Mouse (Mus musculus) lung, postnatal 4 days (tissue): ENCODE results near the gene Trim2.
A peak's percentile ranks its signal among the peaks of the same experiment; 100 is the strongest.

Experiments used
- DNase-seq, 2 experiments: peaks; one replicate each; pipeline ENCODE4 v3.0.0; 2021

The Trim2 gene

GRCm38 (mm10) chr3:84319504-84319903 is 12.8 kb upstream of the Trim2 start:
- peak in 1 of 2 experiments; percentile 49 for DNase-seq

- no peak for DNase-seq
These were observed 12.2 kb upstream of the Trim2 start for GRCm38 (mm10) chr3:84318865-84319264.

- peak; percentile 35 to 80 for DNase-seq
These were observed 8.0 kb upstream of the Trim2 start for GRCm38 (mm10) chr3:84314651-84315191.

GRCm38 (mm10) chr3:84313801-84314541 is 7.3 kb upstream of the Trim2 start:
- no peak for DNase-seq

DNA sequence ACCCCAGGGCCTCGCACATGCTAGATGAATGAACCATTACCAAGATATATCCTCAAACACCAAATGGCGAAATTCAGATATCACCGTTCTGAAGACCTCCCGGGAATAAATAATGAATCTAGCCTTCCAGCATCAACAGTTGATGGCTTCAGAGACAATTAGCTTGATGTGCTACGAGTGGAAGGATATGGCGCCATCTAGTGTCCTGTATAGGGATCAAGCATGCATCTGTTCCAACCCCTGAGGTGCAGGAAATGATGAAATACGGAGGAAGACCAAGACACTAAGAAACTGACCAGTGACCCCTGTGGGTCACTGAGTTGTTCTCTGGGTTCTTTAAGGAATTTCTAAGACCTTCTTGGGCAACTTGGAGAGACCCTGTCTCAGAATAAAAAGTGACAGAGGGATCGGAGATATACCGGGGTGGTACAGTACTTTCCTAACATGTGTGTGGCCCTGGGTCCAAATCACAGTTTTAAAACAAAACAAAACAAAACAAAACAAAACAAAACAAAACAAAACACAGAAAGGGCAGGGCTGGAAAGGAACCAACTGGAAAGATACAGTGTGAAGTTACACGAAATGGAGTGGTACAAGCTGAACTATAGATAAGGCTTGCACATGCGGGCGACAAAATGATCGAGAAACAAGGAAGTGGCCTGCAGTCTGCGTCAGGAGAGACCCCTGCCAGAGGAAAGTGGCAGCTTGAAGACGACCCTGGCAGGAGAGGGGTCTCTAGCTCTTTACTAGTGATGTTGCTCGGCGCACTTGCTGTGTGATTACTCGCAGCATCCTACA is 6.5 kb upstream of the Trim2 start:
- peak; percentile 31 to 75 for DNase-seq

GRCm38 (mm10) chr3:84312326-84312725 is 5.6 kb upstream of the Trim2 start:
- no peak for DNase-seq

DNA sequence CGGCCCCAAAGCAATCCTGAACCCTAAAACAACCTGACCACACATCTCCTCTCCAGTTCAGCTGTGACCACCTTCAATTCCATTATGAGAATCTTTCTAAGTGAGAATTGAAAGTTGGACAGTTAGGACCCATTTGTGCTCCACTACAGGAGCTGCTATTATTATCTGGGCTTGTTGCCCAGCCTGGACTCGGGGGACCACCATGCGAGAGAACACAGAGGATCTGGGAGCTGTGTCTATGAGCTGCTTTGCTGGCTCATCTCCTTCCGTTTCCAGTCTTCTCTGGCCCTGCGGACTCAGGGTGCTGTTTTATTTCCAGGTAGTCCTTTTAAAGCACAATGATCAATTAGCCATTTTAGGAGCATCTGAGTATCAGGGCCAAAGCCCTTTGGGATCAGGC is 839 bp upstream of the Trim2 start:
- no peak for DNase-seq

DNA sequence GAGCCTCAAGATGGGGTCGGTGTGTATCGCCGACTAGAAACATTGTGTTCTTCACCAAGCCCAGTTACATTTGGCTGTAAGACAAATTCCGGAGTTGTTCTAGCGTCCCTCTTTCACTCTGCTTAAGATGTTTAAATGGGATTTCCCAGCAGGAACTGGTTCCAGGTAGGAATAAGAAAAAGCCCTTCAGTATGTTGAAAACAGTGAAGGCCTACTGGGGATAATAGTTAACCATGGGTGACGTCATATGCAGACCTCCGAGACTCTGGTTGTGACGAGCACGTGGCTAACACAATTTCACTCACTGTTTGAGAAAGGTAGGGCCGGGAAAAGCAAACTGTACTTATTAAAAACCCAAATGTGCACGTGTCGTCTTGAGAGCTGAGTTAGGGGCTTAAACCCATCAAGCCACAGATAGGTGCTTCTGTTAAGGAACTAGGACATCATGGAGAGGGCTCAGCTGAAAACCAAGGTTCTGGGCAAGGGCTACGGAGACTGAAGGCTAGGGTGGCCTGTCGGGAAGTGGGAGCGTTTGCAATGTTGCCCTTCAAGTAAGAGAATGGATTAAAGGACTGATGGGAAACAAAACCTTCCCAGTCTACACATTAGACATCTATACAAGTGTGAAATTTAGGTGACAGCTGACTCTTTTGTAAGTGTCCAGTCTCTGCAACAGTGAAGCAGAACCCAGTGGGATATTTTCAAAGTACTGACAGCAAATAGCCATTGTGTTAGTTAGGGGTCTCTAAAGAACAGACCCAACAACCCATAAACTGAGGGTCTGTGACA is 761 bp downstream of the Trim2 start:
- no peak for DNase-seq

- peak; percentile 78 to 90 for DNase-seq
These were observed 1.5 kb downstream of the Trim2 start for GRCm38 (mm10) chr3:84305010-84305692.

DNA sequence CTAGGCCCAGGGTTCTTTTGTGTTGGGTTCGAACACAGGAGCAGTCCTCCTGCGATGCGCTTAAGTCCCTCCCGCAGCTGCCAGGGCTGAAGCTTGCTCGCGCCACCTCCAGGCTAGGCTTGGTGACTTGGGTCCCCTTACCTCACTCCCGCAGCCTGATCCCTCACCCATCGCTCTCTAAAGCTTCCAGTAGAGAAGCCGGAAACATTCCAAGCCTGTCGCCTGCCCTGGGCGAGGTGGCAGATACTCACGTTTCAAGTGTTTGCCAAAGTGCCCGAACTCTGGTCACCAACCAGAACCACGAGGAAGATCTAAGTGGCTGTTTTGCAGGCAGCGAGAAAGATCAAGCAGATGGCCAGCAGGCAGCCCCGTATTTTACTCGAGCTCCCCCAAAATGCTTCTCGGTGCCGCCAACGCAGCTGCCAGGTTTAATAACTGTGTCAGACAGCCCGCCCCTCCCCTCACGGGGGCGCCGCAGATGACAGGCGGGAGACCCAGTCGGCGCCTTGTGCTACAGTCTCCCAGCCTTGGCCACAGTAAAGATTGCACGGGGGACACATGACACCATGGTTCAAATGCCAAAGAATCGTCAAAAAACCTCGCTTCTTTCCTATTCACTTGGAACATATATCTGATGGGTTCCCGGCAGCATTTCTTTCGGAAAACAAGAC is 2.2 kb downstream of the Trim2 start:
- peak; percentile 65 to 78 for DNase-seq

DNA sequence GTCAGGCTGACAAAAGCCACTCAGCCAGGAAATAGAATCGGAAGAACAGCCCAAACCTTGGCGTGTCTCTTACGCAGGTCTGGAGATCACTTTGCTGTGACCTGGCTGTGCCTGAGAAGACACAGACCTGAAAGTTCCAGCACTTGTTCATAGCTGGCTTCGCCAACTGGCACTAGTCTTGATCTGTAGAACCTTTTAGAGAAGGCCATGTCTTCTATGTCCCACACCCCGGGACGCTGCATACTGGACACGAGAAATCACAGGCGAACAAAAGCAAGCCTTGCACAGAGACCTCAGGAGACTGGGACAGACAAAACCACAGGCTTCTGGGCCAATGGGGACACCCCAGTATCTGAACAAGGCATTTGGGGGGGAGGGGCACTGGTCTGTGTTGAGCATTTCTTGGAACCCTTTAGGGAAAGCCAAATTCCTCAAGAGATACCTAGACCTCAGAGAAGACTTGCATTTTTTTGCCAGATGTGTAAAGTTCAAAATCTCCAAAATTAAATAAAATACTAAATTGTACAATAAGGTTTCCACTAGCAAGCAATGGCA is 3.2 kb downstream of the Trim2 start:
- DNase-seq: no peak

- peak; percentile 45 to 65 for DNase-seq
These were observed 4.4 kb downstream of the Trim2 start for GRCm38 (mm10) chr3:84302273-84302672.

GRCm38 (mm10) chr3:84301674-84302073 is 5.0 kb downstream of the Trim2 start:
- DNase-seq: no peak

DNA sequence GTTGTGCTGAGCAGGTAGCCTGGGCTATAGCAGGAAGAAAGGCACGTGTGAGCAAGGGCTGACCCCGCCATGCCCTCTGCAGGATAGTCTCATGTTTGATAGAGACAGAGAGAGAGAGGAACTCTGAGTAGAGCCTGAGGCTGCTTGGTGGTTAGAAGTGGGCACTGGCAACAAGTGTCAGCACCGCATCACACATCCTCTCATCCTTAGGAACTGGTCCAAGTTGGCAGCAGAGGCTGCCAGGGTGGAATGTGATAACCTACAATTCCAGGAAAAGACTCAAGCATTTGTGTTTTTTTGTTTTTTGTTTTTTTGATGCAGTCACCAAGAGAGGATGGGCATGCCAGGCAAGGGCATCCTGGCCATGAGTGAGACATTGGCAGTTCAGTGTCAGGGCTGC is 8.5 kb downstream of the Trim2 start:
- DNase-seq: no peak

GRCm38 (mm10) chr3:84296676-84297075 is 10.0 kb downstream of the Trim2 start:
- no peak for DNase-seq

- no peak for DNase-seq
These were observed 11.9 kb downstream of the Trim2 start for GRCm38 (mm10) chr3:84294734-84295133.

GRCm38 (mm10) chr3:84293666-84294595 is 12.7 kb downstream of the Trim2 start:
- DNase-seq: no peak

DNA sequence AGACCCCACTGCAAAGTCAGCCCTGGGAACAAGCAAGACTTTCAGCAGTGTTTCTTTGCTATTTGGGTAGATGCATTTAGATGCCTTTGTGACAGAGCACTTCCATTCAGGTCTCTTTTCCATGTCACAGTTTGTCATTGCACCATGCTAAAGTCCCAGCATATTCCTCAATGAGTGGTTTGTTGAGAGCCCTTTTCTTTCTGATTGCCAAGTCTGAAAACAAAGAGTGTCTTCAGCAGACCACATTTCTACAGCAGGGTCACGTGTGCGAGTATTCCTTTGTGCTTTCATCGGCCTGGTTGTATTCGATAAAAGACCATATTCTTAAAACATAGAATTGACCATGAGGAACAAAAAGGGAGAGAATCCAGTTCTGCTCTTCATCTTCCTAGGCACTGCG is 14.4 kb downstream of the Trim2 start:
- DNase-seq: no peak

GRCm38 (mm10) chr3:84288931-84289330 is 17.7 kb downstream of the Trim2 start:
- DNase-seq: no peak

DNA sequence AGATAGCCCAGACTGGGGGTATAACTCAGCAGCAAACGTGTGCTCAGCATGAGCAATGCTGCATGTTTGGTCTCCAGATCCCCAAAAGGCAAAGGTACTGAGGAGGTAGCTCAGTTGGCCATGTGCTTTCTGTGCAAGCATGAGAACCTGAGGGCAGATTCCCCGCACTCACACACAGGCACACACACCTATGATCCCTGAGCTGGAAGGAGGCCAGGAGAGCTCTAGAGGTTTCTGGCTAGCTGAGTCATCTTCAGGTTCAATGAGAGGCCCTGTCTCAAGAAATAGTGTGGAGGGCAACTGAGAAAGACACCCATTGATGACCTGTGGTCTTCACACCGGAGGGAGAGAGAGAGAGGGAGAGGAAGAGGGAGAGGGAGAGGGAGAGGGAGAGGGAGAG is 19.4 kb downstream of the Trim2 start:
- DNase-seq: no peak
